Mouse (Mus musculus) brain, embryonic 14.5 days (tissue): ENCODE measurements around the gene Pik3c2a.

Experiments used
- CTCF ChIP-seq: fragments of 200-500 bp; IDR thresholded peaks from 2 replicates; pipeline ENCODE4 v1.5.1; 2012; ENCODE audit warnings: inconsistent platforms, mild to moderate bottlenecking, moderate library complexity, borderline replicate concordance; ENCODE audit not compliant: insufficient read depth, insufficient read length; ENCODE audit errors: extremely low read depth
- POLR2A ChIP-seq: fragments of 200-500 bp; IDR thresholded peaks from 2 replicates; pipeline ENCODE4 v1.6.1; 2012; ENCODE audit warnings: mild to moderate bottlenecking, inconsistent platforms, borderline replicate concordance; ENCODE audit not compliant: poor library complexity, insufficient read depth, insufficient read length, severe bottlenecking; ENCODE audit errors: extremely low read depth

- no peak for TF ChIP-seq CTCF
- TF ChIP-seq POLR2A: no peak
Observed at GRCm38 (mm10) chr7:116294961-116295360, 148.3 kb downstream of the Pik3c2a start.
